Mouse (Mus musculus): ENCODE measurements around the gene Rnf44.

GRCm38 (mm10) chr13:54701243-54701642 is 7.5 kb upstream of the Rnf44 start, which contains the start of gene Cdhr2:
- TF ChIP-seq POLR2A (IDR thresholded peaks at IDR 0.05; ENCODE audit: borderline replicate concordance, control insufficient read depth, low read depth, low read length), result no peak
- no peak for TF ChIP-seq CTCF (IDR thresholded peaks at IDR 0.05; ENCODE audit: control insufficient read depth, insufficient read depth, low read length)
